Mouse (Mus musculus): ENCODE data around the gene Faap100.

DNA sequence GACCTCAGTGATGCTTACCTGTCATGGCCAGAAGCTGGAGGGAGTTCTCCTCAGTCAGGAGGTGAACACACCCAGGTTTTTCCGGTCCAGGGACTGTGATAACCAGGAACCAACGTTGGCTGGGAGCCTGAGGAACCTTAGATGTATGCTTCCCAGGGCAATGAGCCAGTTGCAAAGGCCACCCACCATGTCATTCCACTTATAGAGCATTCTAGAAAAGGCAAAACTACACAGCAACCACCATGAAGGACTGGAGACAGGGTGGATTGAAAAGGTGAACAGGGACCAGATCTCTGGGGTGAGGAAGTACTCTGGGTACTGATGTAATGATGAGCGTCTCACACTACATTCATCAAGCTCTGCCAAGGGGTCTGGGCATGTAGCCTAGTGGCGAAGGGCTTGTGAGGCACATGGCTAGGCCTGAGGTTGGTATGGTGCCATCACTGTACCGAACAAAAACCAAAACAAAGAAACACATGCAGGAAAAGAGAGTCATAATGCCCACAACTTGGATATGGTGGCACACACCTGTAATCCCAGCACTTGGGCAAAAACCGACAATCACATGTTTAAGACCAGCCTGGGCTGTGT is 43.0 kb downstream of the Faap100 start:
- TF ChIP-seq CTCF (IDR thresholded peaks at IDR 0.05; ENCODE audit: low read depth, low read length) (no peak), POLR2A (IDR thresholded peaks at IDR 0.05; ENCODE audit: borderline replicate concordance, low read depth, low read length) (no peak)

Measured in bone marrow macrophage, adult 2 months (primary cell).